Mouse (Mus musculus) mesoderm, embryonic 11.5 days (tissue): ENCODE data around the gene Gata2.
"Not testable (repeated sequence)": the region's sequence is repeated elsewhere in the genome, so short reads cannot be mapped to it uniquely, and the experiment has no call there.

Source experiments
- DNase-seq: peaks from one replicate; pipeline ENCODE4 v3.0.0-alpha.2; 2012; ENCODE audit warnings: low read depth, low spot score

The Gata2 gene

GRCm38 (mm10) chr6:88193433-88194052, at the start of gene Gata2:
Gene Gata2 (plus strand): TSS chr6:88193891.
- DNase-seq: peak; percentile 15

GRCm38 (mm10) chr6:88145793-88146192, 47.9 kb upstream of the Gata2 start:
- no peak for DNase-seq

- DNase-seq: no peak
Observed at GRCm38 (mm10) chr6:88146576-88146975, 47.1 kb upstream of the Gata2 start.

GRCm38 (mm10) chr6:88147411-88148003, 46.2 kb upstream of the Gata2 start:
- no peak for DNase-seq

- DNase-seq: no peak
Observed at GRCm38 (mm10) chr6:88151335-88151734, 42.4 kb upstream of the Gata2 start.

GRCm38 (mm10) chr6:88152127-88152705, 41.5 kb upstream of the Gata2 start:
- no peak for DNase-seq

- no peak for DNase-seq
Observed at GRCm38 (mm10) chr6:88152979-88153378, 40.7 kb upstream of the Gata2 start.

- not testable (repeated sequence) for DNase-seq
Observed at GRCm38 (mm10) chr6:88155614-88156013, 38.1 kb upstream of the Gata2 start.

- DNase-seq: no peak
Observed at GRCm38 (mm10) chr6:88158790-88159189, 34.9 kb upstream of the Gata2 start.

GRCm38 (mm10) chr6:88166054-88166453, 27.6 kb upstream of the Gata2 start:
- no peak for DNase-seq

GRCm38 (mm10) chr6:88174191-88174590, 19.5 kb upstream of the Gata2 start:
- DNase-seq: no peak

GRCm38 (mm10) chr6:88174676-88175075, 19.0 kb upstream of the Gata2 start:
- no peak for DNase-seq

GRCm38 (mm10) chr6:88184671-88185070, 9.0 kb upstream of the Gata2 start:
- DNase-seq: no peak

GRCm38 (mm10) chr6:88188148-88188547, 5.5 kb upstream of the Gata2 start:
- DNase-seq: no peak

GRCm38 (mm10) chr6:88189312-88190042, 4.2 kb upstream of the Gata2 start:
- DNase-seq: peak; percentile 87

GRCm38 (mm10) chr6:88190043-88190309, 3.7 kb upstream of the Gata2 start:
- DNase-seq: no peak

GRCm38 (mm10) chr6:88190310-88191023, 3.2 kb upstream of the Gata2 start:
- DNase-seq: peak; percentile 29

GRCm38 (mm10) chr6:88191024-88191365, 2.7 kb upstream of the Gata2 start:
- DNase-seq: peak; percentile 11

GRCm38 (mm10) chr6:88191411-88192070, 2.1 kb upstream of the Gata2 start:
- DNase-seq: no peak

- DNase-seq: no peak
Observed at GRCm38 (mm10) chr6:88192756-88193155, 935 bp upstream of the Gata2 start.

GRCm38 (mm10) chr6:88194053-88194977, 624 bp downstream of the Gata2 start:
- DNase-seq: peak; percentile 37
